Mouse (Mus musculus) spleen, adult 12 weeks (tissue): Measurements from ENCODE around the gene Emp1.

Experiments used
- DNase-seq: peaks from one replicate; pipeline ENCODE4 v3.0.0; 2022; ENCODE audit warnings: low spot score

Gene Emp1

DNA sequence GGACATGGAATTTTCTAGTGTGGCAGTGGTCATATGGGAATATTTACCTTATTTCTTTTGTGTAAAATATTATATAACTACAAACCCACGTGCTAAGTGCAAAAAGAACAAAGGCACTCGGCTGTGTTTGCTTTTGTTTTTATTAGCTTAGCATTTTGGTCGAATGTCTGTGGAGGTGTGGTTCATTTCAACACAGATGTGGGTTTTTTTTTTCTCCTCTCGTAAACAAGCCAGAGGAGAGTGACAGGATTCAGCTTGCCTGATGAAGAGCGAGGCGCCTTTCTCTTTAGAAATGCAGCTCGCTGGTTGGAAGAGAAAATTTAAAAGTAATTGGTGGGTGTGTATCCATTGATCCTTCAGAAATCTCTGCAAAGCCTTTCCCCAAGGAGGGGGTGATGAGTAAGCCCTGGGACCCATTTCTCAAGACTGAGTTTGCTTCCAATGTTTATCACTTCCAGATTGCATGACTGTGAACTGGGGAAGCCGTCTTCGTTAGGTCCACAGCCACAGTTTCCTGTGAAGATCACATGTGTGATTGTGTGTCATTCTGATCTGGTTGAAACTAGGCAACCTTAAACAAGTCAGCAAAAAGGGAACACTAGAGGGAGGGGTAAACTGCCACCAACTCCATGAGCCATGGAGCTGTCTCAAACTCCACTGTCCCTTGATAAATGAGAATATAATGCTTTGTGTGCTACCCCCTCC is 1.8 kb downstream of the Emp1 start:
- DNase-seq = no peak

- no peak for DNase-seq
Measured at GRCm38 (mm10) chr6:135364891-135365301, 2.6 kb downstream of the Emp1 start.

DNA sequence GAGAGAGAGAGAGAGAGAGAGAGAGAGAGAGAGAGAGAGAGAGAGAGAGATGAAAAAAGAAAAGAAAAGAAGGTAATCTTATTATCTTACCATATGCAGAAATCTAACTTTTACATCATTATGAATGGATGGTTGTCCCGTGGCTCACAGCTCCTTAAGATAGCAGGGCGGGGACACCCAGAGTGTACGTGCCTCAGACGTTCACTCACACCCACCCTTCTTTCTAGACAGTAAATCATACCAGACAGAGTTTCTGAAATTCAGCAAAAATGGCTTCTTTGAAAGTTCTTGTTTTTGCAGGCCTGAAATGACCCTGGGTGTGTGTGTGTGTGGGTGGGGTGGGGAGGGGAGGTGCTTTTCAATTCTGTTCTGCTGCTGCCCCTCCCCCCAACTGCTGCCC is 3.3 kb downstream of the Emp1 start:
- DNase-seq = no peak

DNA sequence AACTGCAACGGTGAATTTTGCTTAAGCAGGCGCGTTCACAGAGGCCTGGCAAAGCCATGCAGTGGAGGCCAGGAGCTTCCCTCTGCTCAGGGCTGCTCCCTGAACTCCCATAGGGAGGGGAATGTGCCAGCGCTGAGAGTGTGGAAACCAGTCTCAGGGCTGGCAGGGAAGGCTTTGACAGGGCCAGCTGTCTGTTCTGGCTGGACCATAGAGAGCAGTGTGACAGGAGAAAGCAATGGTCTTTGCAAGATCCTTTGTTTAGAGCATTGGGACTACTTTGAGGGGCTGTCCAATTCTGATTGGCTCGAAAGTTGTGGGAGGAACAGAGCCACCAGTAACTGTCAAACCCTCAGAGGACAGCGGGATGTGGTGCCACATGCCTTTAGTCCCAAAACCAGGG is 5.9 kb downstream of the Emp1 start:
- no peak for DNase-seq

DNA sequence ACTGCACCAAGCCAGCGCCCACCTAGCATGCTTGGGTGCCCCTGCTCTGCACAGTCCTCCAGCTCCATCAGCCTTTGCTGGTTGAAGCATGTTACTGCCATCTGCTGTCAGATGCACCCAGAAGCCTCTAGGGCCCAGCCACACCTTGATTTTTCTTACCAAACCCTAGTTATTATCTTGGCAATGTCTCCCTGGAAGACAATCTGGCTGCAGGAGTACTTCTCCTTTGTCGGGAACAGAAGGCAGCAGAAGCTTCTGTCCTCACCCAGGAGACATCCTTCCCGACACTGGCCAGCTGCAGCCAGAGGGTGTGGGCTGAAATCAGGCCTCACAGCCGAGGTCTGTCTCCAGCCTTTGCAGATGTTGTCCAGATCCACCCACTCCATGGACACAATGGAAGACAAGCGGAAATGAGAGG is 7.2 kb downstream of the Emp1 start:
- DNase-seq = no peak

DNA sequence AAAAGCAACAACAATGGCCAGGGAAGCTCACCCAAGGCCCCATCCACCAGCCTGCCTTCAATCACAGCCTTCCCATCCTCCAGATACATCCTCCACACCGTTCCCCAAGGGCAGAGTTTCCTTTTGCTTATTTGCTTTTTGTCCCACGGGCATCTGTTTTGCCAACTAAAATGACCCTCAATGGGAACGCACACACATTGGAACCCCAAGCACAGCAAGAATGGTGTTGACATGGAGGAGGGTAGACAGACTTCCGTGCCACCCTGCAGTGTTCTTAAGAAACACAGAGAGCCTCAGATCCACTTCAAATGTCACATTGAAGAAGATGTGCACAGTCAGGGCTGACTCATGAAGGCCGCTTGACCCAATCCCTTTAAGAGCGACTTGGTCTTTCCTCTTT is 8.6 kb downstream of the Emp1 start:
- no peak for DNase-seq

DNA sequence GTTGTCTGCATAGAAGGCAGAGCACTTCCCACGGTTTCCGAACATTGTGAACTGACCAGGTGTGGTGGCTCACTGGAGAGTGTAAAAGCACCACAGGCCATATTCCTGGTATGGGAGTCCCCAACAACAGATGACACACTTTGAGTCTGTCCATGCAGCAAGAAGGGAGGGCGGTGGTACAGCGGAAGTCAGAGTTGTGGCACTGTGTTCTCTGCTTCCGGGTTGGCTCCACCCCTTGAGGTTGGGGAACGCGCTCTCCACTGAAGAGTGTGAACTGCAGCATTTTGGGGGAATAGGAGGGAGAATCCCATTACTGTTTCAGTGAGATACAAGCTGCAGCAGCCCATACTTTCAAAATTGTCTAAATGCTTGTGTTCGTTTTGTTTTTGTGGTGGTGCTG is 11.0 kb downstream of the Emp1 start:
- DNase-seq = no peak

DNA sequence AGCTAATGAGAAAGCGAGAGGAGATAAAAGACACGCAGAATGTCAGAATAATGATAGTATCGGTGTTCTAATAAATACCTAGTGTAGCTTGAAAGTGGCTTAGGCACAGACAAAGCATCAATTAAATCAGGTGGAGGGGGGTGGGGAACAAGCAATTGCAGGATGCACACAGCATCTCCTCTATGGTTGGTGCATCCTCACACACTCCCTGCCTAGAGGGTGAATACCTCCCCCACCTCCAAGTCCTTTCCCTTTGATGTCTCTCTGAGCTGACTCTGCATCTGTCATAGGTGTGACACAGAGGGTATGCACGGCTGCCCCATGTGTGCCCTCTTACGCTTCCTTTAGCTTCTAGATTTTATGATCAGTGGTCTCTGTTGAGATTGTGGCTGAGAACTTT is 13.5 kb downstream of the Emp1 start:
- DNase-seq = no peak

DNA sequence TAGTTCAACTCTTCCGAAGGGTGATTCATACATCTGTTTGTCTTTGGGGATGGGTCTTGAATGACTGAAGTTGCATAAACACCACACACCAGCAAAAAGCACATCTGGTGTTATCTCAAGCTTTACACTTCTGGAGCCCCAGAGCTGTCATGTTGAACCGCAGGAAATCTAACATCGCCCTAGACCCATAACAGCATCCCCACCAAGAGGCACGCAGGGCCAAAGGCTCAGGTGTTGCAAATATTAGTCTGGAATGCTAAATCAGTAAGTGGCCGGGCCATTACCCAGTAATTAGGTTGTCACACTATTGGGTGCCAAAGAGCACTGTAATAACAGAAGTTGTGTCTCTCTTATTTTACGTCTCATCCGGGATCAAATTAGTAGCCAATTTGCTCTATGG is 13.9 kb downstream of the Emp1 start:
- no peak for DNase-seq

DNA sequence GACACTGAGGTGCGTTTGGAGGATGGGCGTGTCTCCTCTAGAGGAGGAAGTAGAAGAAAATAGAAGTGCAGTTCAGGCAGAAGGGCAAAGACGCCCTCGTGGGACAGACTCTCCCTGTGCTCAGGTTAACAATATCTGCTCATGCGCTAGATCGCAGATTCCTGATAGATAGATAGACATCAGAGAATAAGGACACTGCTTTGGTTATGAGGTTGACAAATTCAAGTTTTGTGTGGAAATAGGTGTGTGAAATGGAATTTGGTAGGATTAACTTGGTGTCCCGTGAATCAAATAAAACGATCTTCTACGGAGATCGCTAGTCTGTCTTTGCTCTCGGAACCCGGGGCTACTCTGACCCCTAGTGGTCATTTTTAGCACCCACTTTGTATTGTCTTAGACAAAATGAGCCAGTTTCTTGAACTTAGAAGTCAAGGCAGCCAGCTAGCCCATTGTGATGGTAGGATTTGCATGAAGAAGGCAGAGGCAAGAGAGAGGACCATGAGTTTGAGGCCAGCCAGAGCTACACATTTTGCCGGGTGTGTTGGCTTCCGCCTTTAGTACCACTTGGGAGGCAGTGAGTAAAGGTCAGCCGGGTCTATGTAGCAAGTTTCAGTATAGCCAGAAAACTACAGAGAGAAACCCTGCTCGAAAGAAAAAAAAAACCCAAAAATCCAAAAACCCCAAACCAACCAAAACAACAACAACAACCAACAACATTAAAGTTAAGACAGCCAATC is 15.4 kb downstream of the Emp1 start:
- DNase-seq = peak; percentile 9

DNA sequence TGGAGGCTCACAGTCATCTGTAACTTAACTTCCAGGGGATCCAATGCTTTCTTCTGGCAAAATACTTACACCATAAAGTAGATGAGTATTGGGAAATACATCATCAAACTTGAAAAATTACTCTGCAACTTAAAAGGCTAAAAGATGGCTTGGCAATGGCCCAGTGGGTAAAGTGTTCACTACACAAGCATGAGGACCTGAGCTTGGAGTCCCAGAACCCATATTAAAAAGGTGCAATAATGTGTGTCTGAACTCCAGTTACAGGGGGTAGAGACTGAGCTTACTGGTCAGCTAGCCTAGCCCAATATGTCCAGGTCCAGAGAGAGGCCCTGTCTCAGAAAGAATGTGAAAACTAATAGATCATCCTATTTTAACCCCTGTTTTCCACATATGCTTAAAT is 21.6 kb downstream of the Emp1 start:
- no peak for DNase-seq

DNA sequence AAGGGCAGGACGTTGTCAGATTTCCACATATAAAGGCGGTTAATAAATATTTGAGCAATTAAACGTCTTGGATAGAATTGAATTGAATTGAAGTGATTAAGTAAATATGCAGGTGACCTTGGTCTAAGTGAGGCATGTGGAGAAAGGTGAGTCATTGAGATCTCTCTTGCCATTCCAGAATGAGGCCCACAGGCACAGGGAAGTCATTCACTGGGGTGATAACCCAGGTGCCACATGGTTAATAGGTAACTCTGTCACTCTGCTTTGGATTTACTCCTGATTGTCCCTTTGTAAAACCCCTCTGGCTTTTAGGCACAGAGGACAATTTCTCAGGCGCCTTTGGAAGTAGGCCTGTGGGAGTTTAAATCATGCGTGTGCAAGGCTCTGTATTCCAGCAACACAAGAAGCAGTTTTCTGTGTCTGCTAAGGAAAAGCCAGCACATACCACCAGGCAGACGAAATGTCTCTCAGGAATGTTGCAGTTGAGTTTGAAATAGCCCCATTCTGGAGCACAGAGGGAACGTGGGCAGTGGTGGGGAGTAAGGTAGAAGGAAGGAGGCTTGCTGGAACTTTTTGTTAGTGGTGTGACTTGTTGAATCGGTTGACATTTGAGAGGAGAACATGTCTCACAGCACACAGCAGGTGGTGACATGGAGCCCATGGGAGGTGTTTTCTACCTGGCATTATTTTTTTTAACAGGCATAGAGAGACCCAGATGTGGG is 23.6 kb downstream of the Emp1 start:
- no peak for DNase-seq

DNA sequence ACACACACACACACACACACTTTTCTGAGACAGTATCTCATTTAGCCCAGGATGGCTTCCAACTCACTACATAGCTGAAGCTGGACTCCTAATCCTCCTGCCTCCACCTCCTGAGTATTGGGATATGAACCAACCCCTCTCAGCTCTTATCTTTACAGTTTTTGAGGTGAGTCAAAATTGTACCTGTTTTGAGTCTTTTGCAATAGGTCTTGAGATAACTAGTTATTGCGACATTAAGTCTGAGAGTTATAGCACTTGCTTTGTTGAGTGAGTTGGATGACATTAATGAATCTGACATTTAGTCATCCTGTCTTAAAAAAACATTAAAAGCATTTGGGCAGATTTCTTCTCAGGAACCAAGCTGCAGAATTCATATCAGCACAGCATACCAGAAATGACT is 25.3 kb downstream of the Emp1 start:
- DNase-seq = no peak

DNA sequence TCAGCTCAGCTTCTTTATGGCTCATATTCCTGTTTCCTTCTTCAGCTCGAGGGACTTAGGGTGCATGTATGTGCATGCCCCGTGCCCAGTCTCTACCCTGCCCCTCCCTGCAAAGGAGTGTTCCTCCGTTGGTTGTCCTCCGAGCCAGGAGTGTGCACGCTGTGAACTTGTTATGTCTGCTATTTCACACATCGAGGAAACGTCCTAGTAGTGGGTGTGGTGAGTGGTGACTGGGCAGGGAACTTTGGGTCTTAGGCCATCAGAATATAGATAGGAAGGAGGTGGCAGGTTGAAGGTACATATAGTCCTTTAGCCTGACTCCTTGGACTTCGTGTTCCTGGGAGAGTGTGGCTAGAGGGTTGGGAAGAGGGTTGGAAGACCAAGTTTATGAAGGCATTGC is 26.4 kb downstream of the Emp1 start:
- DNase-seq = no peak

DNA sequence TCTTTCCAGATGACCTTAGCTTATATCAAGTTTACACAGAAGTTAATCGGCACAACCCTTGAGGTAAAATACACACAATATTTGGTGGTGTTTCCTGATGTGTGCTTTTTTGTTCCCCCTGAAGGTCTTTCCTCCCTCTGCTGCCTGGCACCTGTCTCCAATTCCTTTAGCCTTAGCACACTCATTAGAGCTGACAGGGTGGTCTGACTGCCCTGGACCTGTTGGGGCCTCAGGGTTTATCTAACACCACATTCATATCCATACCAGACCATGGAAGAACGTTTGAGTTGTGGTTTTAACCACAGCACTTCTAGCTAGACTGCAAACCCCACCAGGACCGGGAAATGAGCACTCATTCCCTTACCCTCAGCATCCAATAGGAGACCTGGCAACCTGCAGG is 28.1 kb downstream of the Emp1 start:
- DNase-seq = no peak

DNA sequence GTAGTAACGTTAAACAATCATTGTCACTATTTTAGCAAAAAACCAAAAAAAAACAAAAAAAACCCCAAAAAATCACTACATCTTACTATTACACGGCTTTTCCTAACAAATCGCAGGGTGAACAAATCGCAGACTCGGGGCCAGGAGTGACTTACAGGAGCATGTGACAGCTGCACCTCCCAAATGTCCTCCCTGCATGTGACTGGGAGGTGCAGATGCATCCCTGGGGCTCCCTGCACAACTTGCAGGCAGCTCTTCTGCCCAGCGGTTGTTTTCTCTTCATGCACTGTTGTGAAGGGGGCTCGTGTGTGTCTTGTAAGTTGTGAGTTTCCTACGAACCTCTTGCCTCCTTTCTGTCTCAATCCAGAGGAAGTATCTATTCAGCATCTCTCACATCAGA is 33.0 kb downstream of the Emp1 start:
- no peak for DNase-seq

DNA sequence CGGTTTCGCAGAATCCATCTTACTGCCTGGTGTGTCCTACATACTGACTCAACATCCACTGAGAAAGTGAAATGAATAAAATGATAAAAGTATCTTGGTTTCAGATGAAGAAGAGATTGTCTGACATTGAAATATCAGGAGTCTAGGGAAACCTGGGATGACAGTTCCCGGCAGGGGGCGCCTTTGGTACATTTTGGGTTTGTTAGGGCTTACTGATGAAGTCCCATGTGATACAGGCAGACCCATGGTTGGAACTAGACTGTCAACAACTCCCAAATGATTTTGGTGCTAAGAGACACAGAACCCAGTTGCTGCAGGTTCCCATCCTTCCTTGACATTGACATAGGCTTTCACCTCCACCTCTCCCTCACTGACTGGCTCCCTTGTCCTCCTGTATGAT is 34.7 kb downstream of the Emp1 start:
- no peak for DNase-seq

DNA sequence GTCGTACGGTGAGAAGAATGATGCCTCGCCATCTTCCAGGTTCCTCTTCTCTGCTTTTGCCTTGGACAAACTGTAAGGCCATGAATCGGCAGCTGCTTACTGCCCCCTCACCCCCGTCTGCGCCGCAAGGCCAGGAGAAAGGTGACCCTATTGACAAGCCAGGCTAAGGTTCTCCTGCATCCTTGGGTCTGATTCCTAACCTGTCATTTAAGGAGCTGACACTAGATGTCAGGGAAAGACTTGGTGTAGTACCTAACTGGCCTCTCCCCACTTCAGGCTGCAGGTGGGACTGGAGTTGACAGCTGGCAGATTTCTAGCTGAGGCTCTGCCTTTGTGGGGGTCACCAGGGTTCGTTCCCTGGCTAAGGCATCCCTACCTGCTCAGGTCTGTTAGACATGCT is 35.4 kb downstream of the Emp1 start:
- DNase-seq = no peak

DNA sequence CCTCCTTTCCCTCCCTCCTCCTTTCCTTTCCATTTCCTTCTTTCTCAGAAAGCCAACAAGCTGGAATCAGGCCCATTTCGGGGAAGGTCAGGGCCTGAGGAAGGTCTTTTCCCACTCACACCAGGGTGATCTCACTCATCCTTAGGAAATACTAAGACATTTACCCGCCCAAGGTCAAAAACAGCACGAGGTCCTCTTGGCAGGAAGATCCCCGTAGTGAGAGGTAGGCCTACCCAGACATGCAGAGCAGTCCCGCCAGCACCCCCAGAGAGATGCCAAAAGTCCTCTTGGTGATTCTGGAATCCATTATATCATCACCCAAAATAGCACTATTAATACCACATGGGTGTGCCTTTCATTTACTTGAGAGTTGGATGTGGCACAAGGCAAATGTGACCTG is 36.5 kb downstream of the Emp1 start:
- DNase-seq = no peak

GRCm38 (mm10) chr6:135400306-135400705 is 38.0 kb downstream of the Emp1 start:
- peak; percentile 30 for DNase-seq

DNA sequence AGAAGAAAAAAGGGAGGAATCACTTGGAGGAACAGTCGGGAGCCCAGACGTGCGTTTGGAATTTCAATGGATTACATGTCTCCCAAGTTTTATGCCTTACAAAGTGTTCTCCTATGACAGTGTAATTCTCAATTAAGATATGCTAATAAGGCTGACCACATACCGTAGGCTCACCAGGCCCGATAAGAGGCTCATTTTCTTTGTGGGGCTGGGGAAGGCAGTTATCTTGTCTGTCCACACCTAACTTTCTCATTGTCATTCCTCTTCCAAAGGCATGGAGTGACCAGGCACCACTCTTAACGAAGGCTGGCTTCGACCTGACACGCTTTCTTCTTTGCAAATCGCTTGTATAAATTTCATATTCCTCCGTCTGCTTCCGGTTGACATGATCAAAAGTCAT is 42.7 kb downstream of the Emp1 start:
- DNase-seq = no peak

DNA sequence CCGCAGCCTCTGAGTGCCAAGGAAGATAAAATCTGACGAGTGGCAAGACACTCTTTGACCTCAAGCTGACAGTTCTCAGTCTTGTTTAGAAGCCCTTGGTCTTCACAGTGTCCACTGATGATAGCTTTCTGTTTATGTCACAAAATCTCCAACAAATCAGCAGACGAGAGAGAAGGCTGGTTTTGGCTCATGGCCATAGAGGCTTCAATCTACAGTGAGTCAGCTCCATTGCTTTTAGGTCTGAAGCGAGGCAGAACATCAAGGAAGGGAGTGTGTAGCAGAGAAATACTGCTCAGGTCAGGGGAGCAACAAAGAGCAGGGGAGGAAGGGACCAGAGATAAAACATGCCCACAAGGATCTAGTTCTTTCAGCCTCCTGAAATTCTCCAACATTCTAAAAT is 45.0 kb downstream of the Emp1 start:
- DNase-seq = no peak

DNA sequence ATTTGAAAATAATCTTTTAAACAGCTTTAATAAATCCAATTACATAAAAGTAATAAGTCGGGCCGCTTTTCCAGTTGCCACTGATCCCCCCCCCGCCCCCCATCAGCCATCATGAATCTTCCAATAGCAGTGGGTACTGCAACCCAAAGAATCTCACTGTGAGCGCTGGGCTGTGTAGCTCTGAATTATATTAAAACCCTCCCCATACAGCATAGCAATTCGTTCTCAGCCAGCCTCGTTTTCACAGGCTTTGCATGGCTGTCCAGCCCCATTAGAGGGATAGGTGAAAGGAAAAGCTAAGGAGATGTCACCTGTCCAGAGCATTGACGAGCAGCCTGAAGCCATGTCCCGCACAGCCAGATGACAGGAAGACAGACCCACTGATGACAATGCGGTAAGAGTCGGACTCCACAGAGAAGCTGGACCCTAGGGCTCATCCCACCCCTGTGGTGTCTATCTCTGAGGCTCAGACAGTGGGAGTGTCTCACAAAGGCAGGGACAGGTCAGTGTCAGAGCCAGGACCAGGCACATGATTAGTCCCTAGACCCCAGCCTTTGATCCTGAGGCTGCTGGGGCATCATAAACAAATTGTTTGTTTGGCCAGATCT is 49.5 kb downstream of the Emp1 start:
- no peak for DNase-seq
